Mouse (Mus musculus) ES-E14 (cell line): Measurements from ENCODE around the gene Slc35b4. TPM values are rescaled to one million over a fixed set of nuclear protein-coding genes. Genes with fewer than 3 reads are reported as not detected.
A peak's percentile ranks its signal among the peaks of the same experiment; 100 is the strongest.

Experiments used
- DNase-seq: peaks from one replicate; pipeline ENCODE4 v3.0.0-alpha.2; 2013; ENCODE audit warnings: low read depth, low spot score
- H3K27ac ChIP-seq: 2 replicates; pipeline ENCODE4 v1.5.1; 2012; ENCODE audit warnings: low read depth, mild to moderate bottlenecking, low read length, moderate library complexity, mixed read lengths; ENCODE audit not compliant: poor library complexity, insufficient read depth, severe bottlenecking
- H3K36me3 ChIP-seq: 2 replicates; pipeline ENCODE4 v1.6.1; 2012; ENCODE audit warnings: mild to moderate bottlenecking, low read length, moderate library complexity, mixed read lengths; ENCODE audit not compliant: control insufficient read depth, poor library complexity, insufficient read depth, severe bottlenecking
- H3K4me1 ChIP-seq, 2 experiments: fragments of 150-350 bp in 1 of 2; sonication (generic) in 1 of 2; 2 replicates each; pipeline ENCODE4 v1.6.1; 2012; ENCODE audit warnings: low read length in 2 of 2, mild to moderate bottlenecking in 1 of 2, mixed read lengths in 1 of 2; ENCODE audit not compliant: control insufficient read depth in 2 of 2, insufficient read depth in 2 of 2, poor library complexity in 1 of 2
- H3K4me3 ChIP-seq, 2 experiments: fragments of 150-350 bp in 1 of 2; sonication (generic) in 1 of 2; 2 replicates each; pipeline ENCODE4 v1.5.1; 2012; ENCODE audit warnings: low read length in 2 of 2, low read depth in 1 of 2, mild to moderate bottlenecking in 1 of 2, mixed read lengths in 1 of 2; ENCODE audit not compliant: insufficient read depth in 1 of 2, poor library complexity in 1 of 2, severe bottlenecking in 1 of 2
- H3K9ac ChIP-seq: 2 replicates; pipeline ENCODE4 v1.6.1; 2012; ENCODE audit warnings: low read depth, mild to moderate bottlenecking, low read length, mixed read lengths; ENCODE audit not compliant: poor library complexity, insufficient read depth, severe bottlenecking
- H3K9me3 ChIP-seq: fragments of 150-350 bp; sonication (generic); 2 replicates; pipeline ENCODE4 v1.6.1; 2012; ENCODE audit warnings: low read depth, mild to moderate bottlenecking, low read length; ENCODE audit not compliant: control insufficient read depth, insufficient read depth
- CHD2 ChIP-seq: IDR thresholded peaks from 2 replicates; pipeline ENCODE4 v1.6.1; 2014; ENCODE audit warnings: mild to moderate bottlenecking, low read depth, low read length, inconsistent platforms
- HCFC1 ChIP-seq: IDR thresholded peaks from 2 replicates; pipeline ENCODE4 v1.6.1; 2012; ENCODE audit warnings: low read length, inconsistent platforms, borderline replicate concordance; ENCODE audit not compliant: insufficient read depth
- MAFK ChIP-seq: IDR thresholded peaks from 2 replicates; pipeline ENCODE4 v1.6.1; 2014; ENCODE audit warnings: mild to moderate bottlenecking, low read depth, low read length, inconsistent platforms; ENCODE audit not compliant: insufficient read depth
- ZC3H11A ChIP-seq: IDR thresholded peaks from 2 replicates; pipeline ENCODE4 v1.6.1; 2012; ENCODE audit warnings: low read depth, mild to moderate bottlenecking, inconsistent platforms, low read length, borderline replicate concordance
- ZNF384 ChIP-seq: IDR thresholded peaks from 2 replicates; pipeline ENCODE4 v1.6.1; 2012; ENCODE audit warnings: low read depth, low read length, inconsistent platforms
- in situ Hi-C, 2 experiments: fragments of 600-800 bp; cut with MboI; formaldehyde crosslinking; loops; one replicate each; pipeline ENCODE4 v1.15.1; 2025; ENCODE audit warnings: low sequenced_read_pairs in 2 of 2, inconsistent platforms in 1 of 2; ENCODE audit not compliant: unreplicated experiment in 2 of 2
- total RNA-seq: library from RNA; depleted of rRNA; stranded (reverse); fragments of 300-350 nt; gene quantifications from 2 replicates; pipeline ENCODE4 v1.2.3, GENCODE M21; 2012

The Slc35b4 gene
- total RNA-seq, 1 experiment = 27.4 TPM

DNA sequence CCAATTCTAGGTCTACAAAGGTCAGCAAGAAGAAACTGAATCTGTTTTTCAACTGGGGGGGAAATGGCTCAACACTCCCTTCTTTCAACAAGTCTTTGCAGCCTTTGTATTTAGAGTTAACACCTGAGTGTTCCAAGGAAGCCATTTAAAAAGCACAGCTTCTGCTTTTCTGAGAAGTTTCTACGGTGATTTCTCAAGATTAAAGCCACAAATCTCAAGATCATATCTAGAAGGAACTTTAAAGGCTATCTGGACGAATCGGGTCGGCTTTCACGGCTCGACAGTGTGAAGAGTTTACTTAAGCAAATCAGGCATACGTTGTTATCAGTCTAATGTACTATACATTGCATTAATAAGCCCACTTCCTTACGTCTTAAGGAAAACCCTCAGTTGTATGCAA is 2.2 kb downstream of the Slc35b4 start:
- in situ Hi-C loops = no loop called here
- H3K4me1 ChIP-seq = peaks cover 6 to 10% of the 10 kb centered on the region in 2 experiments; a peak in 3 of 4 replicates
- no peak for TF ChIP-seq CHD2
- no peak for TF ChIP-seq ZNF384
- no peak for TF ChIP-seq MAFK
- TF ChIP-seq HCFC1 = no peak
- TF ChIP-seq ZC3H11A = no peak
- H3K4me3 ChIP-seq = no peak overlapping the region
- DNase-seq = no peak
- no peak overlapping the region for H3K9ac ChIP-seq
- H3K9me3 ChIP-seq = no peaks in the 10 kb centered on the region
- no peak overlapping the region for H3K27ac ChIP-seq
- H3K36me3 ChIP-seq = peaks cover under 1% of the 10 kb centered on the region; the same call in 1 of the 2 replicates

DNA sequence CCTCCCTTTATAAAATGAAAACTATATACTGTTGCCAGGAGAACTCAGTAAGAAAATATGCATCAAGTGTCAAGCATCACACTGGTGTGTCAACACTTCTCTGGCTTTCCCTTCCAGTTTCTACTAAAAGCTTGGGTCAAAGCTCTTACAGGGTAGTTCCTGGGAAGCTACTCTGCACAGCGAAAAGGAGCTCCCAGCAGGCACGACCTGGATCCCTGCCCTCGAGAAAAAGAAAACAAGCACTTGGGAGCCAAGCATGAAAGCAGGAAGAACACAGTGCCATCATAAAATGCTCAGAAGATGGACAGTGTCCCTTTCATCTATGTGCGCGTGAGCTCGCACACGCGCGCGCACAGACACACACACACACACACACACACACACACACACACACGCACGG is 3.7 kb downstream of the Slc35b4 start:
- no peaks in the 10 kb centered on the region for H3K9me3 ChIP-seq
- H3K36me3 ChIP-seq = peaks cover 2% of the 10 kb centered on the region; the same call in 1 of the 2 replicates
- no peak overlapping the region for H3K27ac ChIP-seq
- no peak overlapping the region for H3K9ac ChIP-seq
- no peak overlapping the region for H3K4me3 ChIP-seq
- DNase-seq = no peak
- peaks cover 6 to 10% of the 10 kb centered on the region in 2 experiments; a peak in 3 of 4 replicates for H3K4me1 ChIP-seq
- no peak for TF ChIP-seq HCFC1
- no peak for TF ChIP-seq CHD2
- no peak for TF ChIP-seq MAFK
- TF ChIP-seq ZNF384 = no peak
- TF ChIP-seq ZC3H11A = no peak
- in situ Hi-C loops = no loop called here

DNA sequence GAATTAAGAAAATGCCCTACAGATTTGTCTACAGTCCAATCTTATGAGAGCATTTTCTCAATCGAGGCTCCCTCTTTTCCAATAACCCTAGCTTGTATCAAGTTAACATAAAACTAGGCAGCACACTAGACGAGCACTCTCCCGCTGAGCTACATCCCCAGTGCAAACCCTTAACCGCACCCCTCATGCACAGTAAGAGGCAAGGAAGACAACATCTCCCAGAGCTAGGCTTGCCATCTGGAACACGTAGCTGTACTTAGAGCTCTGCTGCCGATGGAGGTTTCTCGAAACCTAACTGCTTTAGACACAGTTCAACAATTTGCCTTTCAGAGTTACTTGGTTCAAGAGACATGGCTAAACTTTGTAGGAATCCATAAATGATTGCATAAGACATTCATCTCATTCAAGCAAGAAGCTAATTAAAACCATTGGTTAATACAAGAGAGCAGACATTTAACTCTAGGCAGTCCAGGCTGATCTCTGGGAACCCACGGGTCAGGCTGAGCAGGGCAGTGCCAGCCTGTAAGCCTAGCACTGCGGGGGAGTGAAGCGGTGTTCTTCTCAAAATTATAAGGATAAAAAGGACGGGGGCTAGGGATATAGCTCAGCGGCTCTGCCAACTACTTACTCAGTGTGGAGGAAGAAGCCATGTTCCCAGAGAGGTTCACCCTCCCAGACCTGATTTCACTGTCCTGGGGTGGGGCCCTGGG is 5.0 kb downstream of the Slc35b4 start:
- in situ Hi-C loops = no loop called here
- 0 out of 2 replicates have a peak overlapping the region, but pooled peaks have one; percentile 21 for H3K9ac ChIP-seq
- peaks cover 6 to 10% of the 10 kb centered on the region in 2 experiments; a peak in 3 of 4 replicates for H3K4me1 ChIP-seq
- no peak overlapping the region for H3K4me3 ChIP-seq
- TF ChIP-seq MAFK = no peak
- TF ChIP-seq HCFC1 = no peak
- no peak for TF ChIP-seq ZNF384
- TF ChIP-seq CHD2 = no peak
- H3K36me3 ChIP-seq = peaks cover 7% of the 10 kb centered on the region; the same call in 1 of the 2 replicates
- no peak overlapping the region for H3K27ac ChIP-seq
- H3K9me3 ChIP-seq = no peaks in the 10 kb centered on the region
- no peak for DNase-seq

DNA sequence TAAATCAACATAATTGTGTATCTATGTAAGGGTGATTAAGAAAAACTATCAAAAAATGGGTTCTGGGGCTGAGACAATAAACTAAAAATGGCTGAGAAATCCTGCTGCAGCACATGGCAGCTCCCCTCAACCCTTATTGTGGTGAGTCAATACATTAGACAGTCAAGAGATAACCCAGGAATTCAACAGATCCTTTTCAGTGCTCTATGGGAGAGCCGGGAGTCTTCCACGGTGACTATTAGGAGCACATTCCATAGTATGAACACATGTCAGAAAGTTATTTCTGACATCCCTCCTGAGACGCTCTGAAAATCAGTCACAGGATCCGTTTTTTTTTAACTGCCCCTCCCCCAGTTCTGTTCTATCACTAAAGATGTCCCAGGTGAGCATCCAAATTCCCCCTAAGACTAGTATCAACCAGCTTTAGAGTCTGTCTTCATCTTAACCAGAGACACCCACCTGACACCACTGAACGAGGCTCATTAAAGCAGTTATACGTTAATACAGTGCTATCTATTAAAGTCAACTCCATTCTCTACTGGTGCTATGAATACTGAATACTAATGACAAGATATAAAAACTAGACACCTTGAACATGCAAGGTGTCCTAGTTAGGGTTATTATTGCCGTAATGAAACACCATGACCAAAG is 5.9 kb downstream of the Slc35b4 start:
- no peaks in the 10 kb centered on the region for H3K9me3 ChIP-seq
- no peak overlapping the region for H3K27ac ChIP-seq
- TF ChIP-seq CHD2 (no peak), MAFK (no peak)
- H3K4me1 ChIP-seq = peaks cover 6 to 10% of the 10 kb centered on the region in 2 experiments; a peak in 3 of 4 replicates
- in situ Hi-C loops = no loop called here
- no peak overlapping the region for H3K9ac ChIP-seq
- peaks cover 10% of the 10 kb centered on the region for H3K36me3 ChIP-seq
- H3K4me3 ChIP-seq = no peak overlapping the region
- no peak for DNase-seq

DNA sequence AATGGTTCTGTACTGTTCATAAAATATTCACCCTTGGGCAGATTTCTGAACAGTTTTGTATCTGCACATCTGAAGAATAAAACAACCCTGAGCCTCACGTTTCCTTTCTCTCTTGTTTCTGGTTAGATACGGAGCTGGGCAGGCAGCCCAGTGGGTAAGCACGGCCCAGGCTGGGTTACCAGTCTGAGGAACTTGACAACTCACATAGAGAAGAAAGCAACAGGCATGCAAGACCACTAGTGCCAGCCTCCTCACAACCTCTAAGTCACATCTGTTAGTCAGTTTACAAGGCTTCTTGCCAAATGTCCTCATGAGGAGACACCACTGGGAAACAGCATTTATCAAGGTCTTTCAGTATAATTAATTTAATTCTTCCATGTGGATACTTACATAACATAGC is 8.1 kb downstream of the Slc35b4 start:
- Histone ChIP-seq H3K4me1 (peaks cover 1 to 10% of the 10 kb centered on the region in 2 experiments; a peak in 2 of 4 replicates), H3K27ac (no peak overlapping the region), H3K36me3 (peaks cover 14% of the 10 kb centered on the region), H3K9me3 (no peaks in the 10 kb centered on the region), H3K4me3 (no peak overlapping the region), H3K9ac (no peak overlapping the region)
- DNase-seq = no peak
- TF ChIP-seq HCFC1 = no peak
- TF ChIP-seq ZC3H11A = no peak
- TF ChIP-seq ZNF384 = no peak
- TF ChIP-seq MAFK = no peak
- TF ChIP-seq CHD2 = no peak
- in situ Hi-C loops = no loop called here
